Mouse (Mus musculus): ENCODE measurements around the gene Bex3. TPM values are rescaled to one million over a fixed set of nuclear protein-coding genes. Genes with fewer than 3 reads are reported as not detected.

Bex3 gene
- polyA plus RNA-seq, 1 experiment: 54.9 TPM

DNA sequence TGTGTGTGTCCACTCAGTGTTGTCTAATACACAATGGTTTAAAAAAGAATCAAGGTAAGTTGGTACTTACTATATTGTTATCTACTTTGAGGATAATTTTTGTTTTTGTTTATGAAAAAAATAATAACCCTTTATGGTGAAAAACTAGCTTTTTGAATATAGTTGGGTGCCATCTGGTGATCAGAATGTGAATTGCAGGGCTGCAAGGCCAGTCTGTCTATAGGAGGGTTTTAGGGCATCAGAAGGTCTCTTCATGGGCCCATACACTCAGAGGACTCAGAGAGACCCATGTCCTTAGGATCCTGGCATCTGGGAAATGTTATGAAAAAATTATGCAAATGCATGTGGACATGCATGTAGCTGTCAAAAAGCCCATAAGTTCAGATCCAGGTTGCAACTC lies 34.2 kb downstream of the Bex3 start:
- DNase-seq: peak; percentile 18
- Histone ChIP-seq H3K4me1 (ENCODE audit: control insufficient read depth, insufficient read depth, low read length) (no peaks in the 10 kb centered on the region), H3K4me3 (replicated peaks; ENCODE audit: extremely low read depth, low read depth, low read length) (no peak overlapping the region)
- no peak for TF ChIP-seq CTCF (IDR thresholded peaks at IDR 0.05; ENCODE audit: insufficient read depth, low read length)
- no peak for TF ChIP-seq POLR2A (IDR thresholded peaks at IDR 0.05; ENCODE audit: borderline replicate concordance, extremely low read depth, low read depth, low read length)

GRCm38 (mm10) chrX:136306196-136306595 lies 36.1 kb downstream of the Bex3 start:
- no peak for DNase-seq
- TF ChIP-seq POLR2A (IDR thresholded peaks at IDR 0.05; ENCODE audit: borderline replicate concordance, extremely low read depth, low read depth, low read length) (no peak), CTCF (IDR thresholded peaks at IDR 0.05; ENCODE audit: insufficient read depth, low read length) (no peak)
- no peaks in the 10 kb centered on the region for H3K4me1 ChIP-seq (ENCODE audit: control insufficient read depth, insufficient read depth, low read length)
- 35% methylated on average over 1 of the region's 1 CpGs for WGBS
- H3K4me3 ChIP-seq (replicated peaks; ENCODE audit: extremely low read depth, low read depth, low read length): no peak overlapping the region

DNA sequence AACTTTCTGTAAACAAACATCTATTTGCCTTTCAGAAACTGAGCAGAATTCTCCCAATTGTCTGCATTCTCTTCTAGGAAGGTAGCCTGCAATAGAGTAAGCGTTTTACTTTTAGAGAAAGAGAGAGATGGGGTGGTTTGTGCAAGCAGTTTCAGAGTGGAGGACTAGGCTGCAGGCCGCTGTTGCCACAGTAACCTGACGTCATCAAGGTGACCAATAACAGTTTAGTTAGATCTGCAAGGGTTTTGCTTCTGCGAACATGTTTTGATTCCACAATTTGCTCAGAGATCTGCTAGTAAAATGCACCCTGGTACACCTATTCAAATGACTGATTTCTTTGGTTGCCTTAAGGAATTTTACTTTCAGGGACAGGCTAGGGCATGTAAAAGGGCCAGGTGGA lies 43.2 kb downstream of the Bex3 start:
- Histone ChIP-seq H3K4me3 (replicated peaks; ENCODE audit: extremely low read depth, low read depth, low read length) (no peak overlapping the region), H3K4me1 (ENCODE audit: control insufficient read depth, insufficient read depth, low read length) (no peaks in the 10 kb centered on the region)
- TF ChIP-seq POLR2A (IDR thresholded peaks at IDR 0.05; ENCODE audit: borderline replicate concordance, extremely low read depth, low read depth, low read length) (no peak), CTCF (IDR thresholded peaks at IDR 0.05; ENCODE audit: insufficient read depth, low read length) (no peak)
- no peak for DNase-seq
- 47% methylated on average over 4 of the region's 4 CpGs for WGBS

DNA sequence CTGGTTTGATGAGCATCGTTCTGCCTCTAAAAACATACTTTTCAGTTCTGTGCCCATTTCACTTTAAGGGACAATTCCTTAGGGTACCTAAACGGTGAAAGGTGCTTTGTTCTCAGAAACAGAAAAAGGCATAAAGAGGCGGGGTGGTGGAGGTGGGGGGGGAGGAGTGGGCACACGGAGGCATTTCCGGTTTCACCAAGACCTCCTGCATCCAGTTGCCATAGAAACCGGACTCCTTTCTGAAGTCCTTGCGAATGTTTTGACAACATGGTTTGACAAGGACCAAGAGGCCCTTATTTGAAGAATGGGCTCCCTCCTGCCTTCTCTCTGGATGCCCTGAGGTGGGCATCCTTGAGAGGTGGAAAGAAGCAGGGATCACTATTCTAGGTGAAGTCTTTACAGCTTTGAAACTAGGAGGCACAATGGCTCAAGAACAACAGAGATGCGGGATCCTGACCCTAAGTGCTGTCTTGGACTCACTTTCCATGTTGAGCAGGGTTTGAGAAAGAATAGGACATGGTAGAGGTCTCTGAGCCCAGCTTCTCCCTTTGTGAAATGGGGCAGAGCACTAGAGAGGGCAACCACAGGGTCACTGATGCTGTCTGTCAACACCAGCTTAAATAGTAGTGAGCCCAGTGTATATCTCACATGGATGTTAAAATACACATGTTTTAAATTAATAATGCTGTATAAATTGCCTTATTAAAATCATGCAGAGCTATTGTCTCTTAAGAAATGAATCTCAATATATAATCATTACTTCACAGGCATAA lies 43.9 kb downstream of the Bex3 start:
- no peak for DNase-seq
- WGBS: 31% methylated on average over 8 of the region's 8 CpGs
- Histone ChIP-seq H3K4me3 (replicated peaks; ENCODE audit: extremely low read depth, low read depth, low read length) (no peak overlapping the region), H3K4me1 (ENCODE audit: control insufficient read depth, insufficient read depth, low read length) (no peaks in the 10 kb centered on the region)
- TF ChIP-seq POLR2A (IDR thresholded peaks at IDR 0.05; ENCODE audit: borderline replicate concordance, extremely low read depth, low read depth, low read length): no peak
- TF ChIP-seq CTCF (IDR thresholded peaks at IDR 0.05; ENCODE audit: insufficient read depth, low read length): no peak

GRCm38 (mm10) chrX:136319953-136320352 lies 49.9 kb downstream of the Bex3 start:
- 52% methylated on average over 4 of the region's 4 CpGs for WGBS
- DNase-seq: no peak
- H3K4me1 ChIP-seq (ENCODE audit: control insufficient read depth, insufficient read depth, low read length): no peaks in the 10 kb centered on the region
- H3K4me3 ChIP-seq (replicated peaks; ENCODE audit: extremely low read depth, low read depth, low read length): no peak overlapping the region
- TF ChIP-seq CTCF (IDR thresholded peaks at IDR 0.05; ENCODE audit: insufficient read depth, low read length): no peak
- TF ChIP-seq POLR2A (IDR thresholded peaks at IDR 0.05; ENCODE audit: borderline replicate concordance, extremely low read depth, low read depth, low read length): no peak

Other genes starting within 250 kb of the Bex3 start
- 1.1 and 1.8 TPM in 2 replicates for gene Arxes1, start 236.9 kb upstream of the Bex3 start, polyA plus RNA-seq (2012; rRNA removed)
- gene Bex2, start 202.0 kb upstream of the Bex3 start, polyA plus RNA-seq (2012; rRNA removed): 18.6 and 23.7 TPM in 2 replicates
- 0.04 and 0.06 TPM in 2 replicates for gene Nxf3, start 185.0 kb upstream of the Bex3 start, polyA plus RNA-seq (2012; rRNA removed)
- gene Bex4, start 131.3 kb upstream of the Bex3 start, polyA plus RNA-seq (2012; rRNA removed): 10.8 and 12.0 TPM in 2 replicates
- 4.5 and 11.4 TPM in 2 replicates for gene Tceal8, start 97.9 kb upstream of the Bex3 start, polyA plus RNA-seq (2012; rRNA removed)
- 0.11 TPM in 2 replicates for gene Tceal5, start 66.4 kb upstream of the Bex3 start, polyA plus RNA-seq (2012; rRNA removed)
- not detected in 2 replicates for gene Tceal7, start 55.5 kb upstream of the Bex3 start, polyA plus RNA-seq (2012; rRNA removed)
- 3.0 and 3.4 TPM in 2 replicates for gene Bex1, start 54.7 kb upstream of the Bex3 start, polyA plus RNA-seq (2012; rRNA removed)
- 13.9 and 30.9 TPM in 2 replicates for gene Tceal9, start 25.2 kb upstream of the Bex3 start, polyA plus RNA-seq (2012; rRNA removed)
- gene Kir3dl1, start 247.7 kb downstream of the Bex3 start, polyA plus RNA-seq (2012; rRNA removed): not detected in 2 replicates